Mouse (Mus musculus) mesoderm, embryonic 11.5 days (tissue): ENCODE measurements around the gene Olfr774.
"Not testable (repeated sequence)": the region's sequence is repeated elsewhere in the genome, so short reads cannot be mapped to it uniquely, and the experiment has no call there.

Experiments used
- DNase-seq: peaks from one replicate; pipeline ENCODE4 v3.0.0-alpha.2; 2012; ENCODE audit warnings: low read depth, low spot score

Olfr774 gene

DNA sequence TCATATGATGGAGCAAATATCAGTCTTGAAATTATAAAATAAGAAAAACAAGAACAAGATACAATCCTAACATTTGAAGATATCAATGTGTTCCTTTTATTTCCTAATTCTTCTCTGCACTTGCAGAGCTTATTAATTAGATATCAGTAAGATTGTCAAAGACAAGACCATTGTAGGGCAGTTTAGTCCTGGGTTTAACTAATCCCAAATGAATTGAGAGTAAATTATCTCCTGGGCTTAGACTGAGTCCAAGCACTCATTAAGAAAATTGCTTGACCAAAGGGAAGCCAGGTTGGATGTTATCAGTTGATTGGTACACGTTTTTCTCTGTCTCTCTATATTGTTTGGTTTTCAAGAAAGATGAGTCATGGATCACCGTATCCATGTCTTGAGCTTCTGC lies at the start of gene Olfr774:
Olfr774 (plus strand) TSS at position 301 of the 400 bp plus-strand sequence.
- DNase-seq: no peak

DNA sequence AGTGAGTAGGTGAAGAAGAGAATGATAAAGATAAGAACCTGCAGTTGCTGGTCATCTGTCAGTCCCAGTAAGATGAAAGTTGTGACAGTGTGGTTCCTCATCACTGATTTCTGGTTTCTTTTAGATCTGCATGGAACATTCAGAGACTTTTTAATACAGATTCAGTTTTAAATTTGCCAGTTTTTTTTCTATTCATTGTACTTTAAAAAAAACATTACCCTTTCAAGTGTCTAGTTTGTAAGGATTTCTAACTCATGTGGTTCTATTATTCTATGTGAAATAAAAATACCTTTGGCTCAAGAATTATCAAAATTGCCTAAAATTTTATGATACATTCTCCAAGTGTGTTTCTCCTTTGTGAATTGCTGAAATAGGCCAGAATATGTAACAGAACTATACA lies 48.7 kb upstream of the Olfr774 start, which contains the start of gene Olfr773:
Olfr773 (minus strand) TSS at position 101 of the 400 bp plus-strand sequence.
- DNase-seq: not testable (repeated sequence)

DNA sequence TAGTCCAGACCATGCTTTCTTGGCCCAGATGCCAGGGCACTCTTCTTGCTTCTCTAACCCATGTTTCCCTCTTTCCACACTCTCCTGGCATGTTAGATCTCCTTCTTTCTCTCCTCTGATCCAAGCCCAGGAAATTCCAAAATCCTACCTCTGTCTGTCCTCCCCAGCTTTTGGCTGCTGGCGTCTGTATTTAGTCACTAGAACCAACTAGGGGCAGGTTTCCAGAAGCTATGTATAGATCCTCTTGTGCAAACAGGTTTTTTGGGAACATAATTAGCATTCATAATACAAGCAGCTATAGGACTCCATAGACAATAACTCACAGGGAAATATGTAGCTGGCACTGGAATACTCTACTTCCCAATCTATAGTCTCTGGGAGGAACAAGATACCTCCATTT lies 5.3 kb upstream of the Olfr774 start:
- no peak for DNase-seq

DNA sequence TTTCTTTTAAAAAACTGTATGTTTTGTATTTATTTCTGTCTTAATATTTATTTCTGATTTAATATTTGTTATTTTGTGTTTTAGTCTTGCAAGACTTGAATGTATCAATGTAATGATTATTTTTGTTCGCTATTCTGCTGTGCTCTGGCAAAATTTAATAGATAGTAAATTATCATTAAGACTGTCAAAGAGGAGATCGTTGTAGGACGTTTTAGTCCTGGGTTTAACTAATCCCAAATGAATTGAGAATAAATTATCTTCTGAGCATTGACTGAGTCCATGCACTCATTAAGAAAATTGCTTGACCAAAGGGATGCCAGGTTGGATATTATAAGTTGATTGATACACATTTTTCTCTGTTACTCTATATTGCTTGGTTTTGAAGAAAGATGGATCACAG lies 12.1 kb downstream of the Olfr774 start, which contains the start of gene Olfr775:
Olfr775 (plus strand) TSS at position 301 of the 400 bp plus-strand sequence.
- DNase-seq: no peak

DNA sequence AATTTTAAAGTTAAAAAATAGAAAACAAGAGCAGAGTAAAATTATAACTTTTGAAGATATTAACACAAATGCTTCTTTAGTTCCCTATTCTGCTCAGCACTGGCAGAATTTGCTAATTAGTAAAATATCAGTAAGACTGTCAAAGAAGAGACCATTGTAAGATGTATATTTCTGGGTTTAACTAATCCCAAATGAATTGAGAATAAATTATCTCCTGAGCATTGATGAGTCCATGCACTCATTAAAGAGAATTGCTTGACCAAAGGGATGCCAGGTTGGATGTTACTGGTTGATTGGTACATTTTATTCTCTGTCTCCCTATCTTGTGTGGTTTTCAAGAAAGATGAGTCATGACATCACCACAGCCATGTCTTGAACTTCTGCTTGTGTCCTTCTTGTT lies 22.8 kb downstream of the Olfr774 start, which contains the start of gene Olfr776:
Olfr776 (plus strand) TSS at position 301 of the 400 bp plus-strand sequence.
- DNase-seq: no peak

DNA sequence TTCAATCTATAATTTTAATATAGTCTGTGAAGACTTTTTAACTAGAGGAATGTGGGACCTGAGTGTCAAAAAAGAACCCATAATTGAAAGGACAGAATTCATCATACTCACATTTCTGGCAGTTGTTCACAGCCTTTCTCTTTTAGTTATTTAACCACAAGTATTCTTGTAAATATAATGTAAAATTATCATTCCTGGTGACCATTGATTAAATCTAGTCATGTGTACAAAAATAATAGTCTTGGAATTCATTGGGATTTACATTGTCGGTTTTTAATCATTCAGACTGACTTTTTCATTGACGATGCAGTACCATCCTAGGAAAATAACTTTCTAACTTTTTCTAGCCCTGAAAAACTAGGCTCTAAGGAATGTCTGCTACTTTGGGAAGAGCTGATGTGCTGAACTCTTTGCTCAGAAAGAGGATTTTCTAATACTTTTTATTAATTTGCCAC lies 35.1 kb downstream of the Olfr774 start, which contains the start of gene Olfr777:
Olfr777 (minus strand) TSS at position 405 of the 455 bp plus-strand sequence.
- no peak for DNase-seq
